Mouse (Mus musculus) CH12.LX (cell line): ENCODE measurements around the gene Gjb4. TPM values are rescaled to one million over a fixed set of nuclear protein-coding genes. Genes with fewer than 3 reads are reported as not detected.

Experiments used
- DNase-seq: peaks from one replicate; pipeline ENCODE4 v3.0.0-alpha.2; 2013; ENCODE audit errors: extremely low read depth
- H3K27ac ChIP-seq: 2 replicates; pipeline ENCODE4 v1.5.1; 2012; ENCODE audit warnings: low read depth, mild to moderate bottlenecking, control low read depth, moderate library complexity; ENCODE audit not compliant: insufficient read depth
- H3K27me3 ChIP-seq: replicated peaks from 2 replicates; pipeline ENCODE3; 2012; ENCODE audit warnings: inconsistent platforms
- H3K36me3 ChIP-seq, 2 experiments: replicated peaks in 1 of 2; 2 replicates each; pipeline versions ENCODE3 to v1.6.1; 2012; ENCODE audit warnings: inconsistent platforms in 1 of 2, low read length in 1 of 2, mild to moderate bottlenecking in 1 of 2, mixed read lengths in 1 of 2, moderate library complexity in 1 of 2; ENCODE audit not compliant: control insufficient read depth in 1 of 2, insufficient read depth in 1 of 2
- H3K4me1 ChIP-seq, 2 experiments: 2 replicates each; pipeline ENCODE4 v1.6.1; 2012; ENCODE audit warnings: inconsistent platforms in 1 of 2, moderate library complexity in 1 of 2; ENCODE audit not compliant: insufficient read depth in 2 of 2, control insufficient read depth in 1 of 2
- H3K4me2 ChIP-seq: 2 replicates; pipeline ENCODE4 v1.6.1; 2012; ENCODE audit warnings: low read depth, mild to moderate bottlenecking, control low read depth; ENCODE audit not compliant: poor library complexity, insufficient read depth, severe bottlenecking
- H3K4me3 ChIP-seq, 3 experiments: fragments of 150-350 bp in 1 of 3; sonication (generic) in 1 of 3; replicated peaks in 1 of 3; 2 replicates each; pipeline versions ENCODE3 to v1.5.1; 2011 to 2012; ENCODE audit warnings: low read depth in 2 of 3, low read length in 2 of 3, mild to moderate bottlenecking in 2 of 3, moderate library complexity in 2 of 3, control low read depth in 1 of 3, improper control_type of control experiment in 1 of 3, inconsistent platforms in 1 of 3, mixed read lengths in 1 of 3; ENCODE audit not compliant: poor library complexity in 1 of 3
- H3K79me2 ChIP-seq: replicated peaks from 2 replicates; pipeline ENCODE4 v1.6.1; 2012; ENCODE audit warnings: mild to moderate bottlenecking, moderate library complexity; ENCODE audit not compliant: control insufficient read depth, poor library complexity, insufficient read depth, severe bottlenecking; ENCODE audit errors: extremely low read depth
- H3K9ac ChIP-seq: 2 replicates; pipeline ENCODE4 v1.6.1; 2012; ENCODE audit warnings: low read depth, mild to moderate bottlenecking, control low read depth, moderate library complexity; ENCODE audit not compliant: insufficient read depth
- H3K9me3 ChIP-seq: replicated peaks from 2 replicates; pipeline ENCODE3; 2012; ENCODE audit warnings: low read length, inconsistent platforms, mixed read lengths
- BHLHE40 ChIP-seq: IDR thresholded peaks from 2 replicates; pipeline ENCODE4 v1.6.1; 2011; ENCODE audit warnings: mild to moderate bottlenecking, low read depth, low read length, improper control_type of control experiment
- CHD1 ChIP-seq: IDR thresholded peaks from 2 replicates; pipeline ENCODE4 v1.6.1; 2012; ENCODE audit warnings: low read depth, low read length, improper control_type of control experiment, inconsistent platforms
- CHD2 ChIP-seq: IDR thresholded peaks from 2 replicates; pipeline ENCODE4 v1.6.1; 2011; ENCODE audit warnings: low read length, improper control_type of control experiment
- CTCF ChIP-seq, 2 experiments: IDR thresholded peaks in 1 of 2; conservative IDR thresholded peaks in 1 of 2; 2 replicates each; pipeline ENCODE4 v1.5.1; 2011 to 2012; ENCODE audit warnings: low read depth in 2 of 2, low read length in 2 of 2, improper control_type of control experiment in 1 of 2, inconsistent platforms in 1 of 2, mild to moderate bottlenecking in 1 of 2, moderate library complexity in 1 of 2
- ELF1 ChIP-seq: IDR thresholded peaks from 2 replicates; pipeline ENCODE4 v1.6.1; 2014; ENCODE audit warnings: low read depth, mild to moderate bottlenecking, inconsistent platforms, low read length, improper control_type of control experiment
- ETS1 ChIP-seq: conservative IDR thresholded peaks from 2 replicates; pipeline ENCODE4 v1.6.1; 2012; ENCODE audit warnings: low read depth, mild to moderate bottlenecking, inconsistent platforms, low read length, improper control_type of control experiment, moderate library complexity
- GABPA ChIP-seq: IDR thresholded peaks from 2 replicates; pipeline ENCODE4 v1.6.1; 2012; ENCODE audit warnings: low read depth, low read length, improper control_type of control experiment, inconsistent platforms; ENCODE audit not compliant: insufficient replicate concordance
- HCFC1 ChIP-seq: IDR thresholded peaks from 2 replicates; pipeline ENCODE4 v1.6.1; 2012; ENCODE audit warnings: low read depth, mild to moderate bottlenecking, inconsistent platforms, low read length, improper control_type of control experiment
- IRF4 ChIP-seq: IDR thresholded peaks from 2 replicates; pipeline ENCODE4 v1.6.1; 2014; ENCODE audit warnings: low read depth, mild to moderate bottlenecking, inconsistent platforms, low read length, improper control_type of control experiment
- JUN ChIP-seq: IDR thresholded peaks from 2 replicates; pipeline ENCODE4 v1.6.1; 2011; ENCODE audit warnings: low read depth, mild to moderate bottlenecking, low read length, improper control_type of control experiment, moderate library complexity; ENCODE audit not compliant: insufficient read depth
- JUND ChIP-seq: conservative IDR thresholded peaks from 2 replicates; pipeline ENCODE4 v1.6.1; 2011; ENCODE audit warnings: low read depth, low read length, improper control_type of control experiment
- KAT2A ChIP-seq: IDR thresholded peaks from 2 replicates; pipeline ENCODE4 v1.6.1; 2012; ENCODE audit warnings: low read length, improper control_type of control experiment, inconsistent platforms; ENCODE audit not compliant: insufficient replicate concordance
- MAFK ChIP-seq: IDR thresholded peaks from 2 replicates; pipeline ENCODE4 v1.6.1; 2011; ENCODE audit warnings: low read length, improper control_type of control experiment; ENCODE audit not compliant: insufficient replicate concordance
- MAX ChIP-seq: IDR thresholded peaks from 2 replicates; pipeline ENCODE4 v1.6.1; 2011; ENCODE audit warnings: low read length, improper control_type of control experiment
- MAZ ChIP-seq: IDR thresholded peaks from 2 replicates; pipeline ENCODE4 v1.6.1; 2012; ENCODE audit warnings: low read depth, mild to moderate bottlenecking, inconsistent platforms, low read length, improper control_type of control experiment, moderate library complexity
- MXI1 ChIP-seq: IDR thresholded peaks from 2 replicates; pipeline ENCODE4 v1.6.1; 2011; ENCODE audit warnings: mild to moderate bottlenecking, low read depth, low read length, improper control_type of control experiment
- NELFE ChIP-seq: IDR thresholded peaks from 2 replicates; pipeline ENCODE4 v1.6.1; 2011; ENCODE audit warnings: low read depth, low read length, improper control_type of control experiment
- RAD21 ChIP-seq: IDR thresholded peaks from 2 replicates; pipeline ENCODE4 v1.6.1; 2011; ENCODE audit warnings: low read depth, mild to moderate bottlenecking, low read length, improper control_type of control experiment, moderate library complexity
- SMC3 ChIP-seq: IDR thresholded peaks from 2 replicates; pipeline ENCODE4 v1.6.1; 2011; ENCODE audit warnings: low read depth, low read length, improper control_type of control experiment
- TBP ChIP-seq: conservative IDR thresholded peaks from 2 replicates; pipeline ENCODE4 v1.6.1; 2011; ENCODE audit warnings: low read depth, low read length, improper control_type of control experiment
- TCF12 ChIP-seq: IDR thresholded peaks from 2 replicates; pipeline ENCODE4 v1.6.1; 2014; ENCODE audit warnings: low read depth, mild to moderate bottlenecking, inconsistent platforms, low read length, improper control_type of control experiment
- UBTF ChIP-seq: IDR thresholded peaks from 2 replicates; pipeline ENCODE4 v1.6.1; 2012; ENCODE audit warnings: low read depth, mild to moderate bottlenecking, inconsistent platforms, low read length, improper control_type of control experiment, moderate library complexity
- ZC3H11A ChIP-seq: IDR thresholded peaks from 2 replicates; pipeline ENCODE4 v1.6.1; 2012; ENCODE audit warnings: low read depth, mild to moderate bottlenecking, inconsistent platforms, low read length, improper control_type of control experiment
- ZMIZ1 ChIP-seq: IDR thresholded peaks from 2 replicates; pipeline ENCODE4 v1.6.1; 2012; ENCODE audit warnings: low read depth, mild to moderate bottlenecking, inconsistent platforms, low read length, improper control_type of control experiment
- ZNF384 ChIP-seq: IDR thresholded peaks from 2 replicates; pipeline ENCODE4 v1.6.1; 2012; ENCODE audit warnings: low read depth, low read length, improper control_type of control experiment, inconsistent platforms
- dilution Hi-C: fragments of 300-500 bp; cut with MboI; formaldehyde crosslinking; loops from 2 replicates; pipeline ENCODE4 v1.14.3; 2020; ENCODE audit warnings: low sequenced_read_pairs; ENCODE audit not compliant: extremely low pct_unique_long_range_greater_than_20kb, extremely low pct_ligation_motif_present
- in situ Hi-C: fragments of 300-500 bp; cut with MboI; formaldehyde crosslinking; loops from 3 replicates; pipeline ENCODE4 v1.14.3; 2019; ENCODE audit warnings: low sequenced_read_pairs, low pct_ligation_motif_present, low pct_unique_long_range_greater_than_20kb, mixed read lengths
- polyA plus RNA-seq: library from polyadenylated mRNA; unstranded; fragments of >175 nt; gene quantifications from 2 replicates; pipeline ENCODE4 v1.2.1, GENCODE M21; 2012; ENCODE audit warnings: low read depth; ENCODE audit not compliant: insufficient read length
- total RNA-seq, 2 experiments: library from RNA; depleted of rRNA; stranded (reverse); fragments of 300-350 nt in 1 of 2; fragments of >200 nt in 1 of 2; gene quantifications; 2 replicates each; pipeline ENCODE4 v1.2.3; 2012 to 2014

The Gjb4 gene
- total and polyA plus RNA-seq, 3 experiments: not detected

GRCm38 (mm10) chr4:127352594-127352993 lies 1.3 kb downstream of the Gjb4 start:
- in situ Hi-C loops: loop anchor here (25.0 kb wide), 1 partner anchor 1185 kb away; no protein-coding TSS in a partner anchor
- dilution Hi-C loops: no loop called here
- no peaks in the 10 kb centered on the region for H3K4me1 ChIP-seq
- no peaks in the 10 kb centered on the region for H3K36me3 ChIP-seq
- H3K27me3 ChIP-seq: no peaks in the 10 kb centered on the region
- DNase-seq: no peak
- TF ChIP-seq CHD2 (no peak), JUND (no peak), JUN (no peak), NELFE (no peak), ELF1 (no peak), BHLHE40 (no peak), RAD21 (no peak), TBP (no peak), ZNF384 (no peak), ETS1 (no peak), ZMIZ1 (no peak), MAZ (no peak), ZC3H11A (no peak), MAX (no peak)
- no peak overlapping the region for H3K9ac ChIP-seq
- H3K27ac ChIP-seq: no peak overlapping the region
- H3K79me2 ChIP-seq: no peaks in the 10 kb centered on the region
- no peak overlapping the region for H3K4me3 ChIP-seq
- peaks cover 7% of the 10 kb centered on the region for H3K9me3 ChIP-seq
- no peak overlapping the region for H3K4me2 ChIP-seq

- in situ Hi-C loops (loop anchor here (25.0 kb wide), 1 partner anchor 1188 kb away; no protein-coding TSS in a partner anchor), dilution Hi-C loops (no loop called here)
- Histone ChIP-seq H3K4me2 (no peak overlapping the region), H3K27me3 (no peaks in the 10 kb centered on the region), H3K4me3 (no peak overlapping the region), H3K9me3 (peaks cover 4% of the 10 kb centered on the region), H3K79me2 (no peaks in the 10 kb centered on the region), H3K36me3 (no peaks in the 10 kb centered on the region), H3K27ac (no peak overlapping the region), H3K9ac (no peak overlapping the region), H3K4me1 (no peaks in the 10 kb centered on the region)
- DNase-seq: no peak
- TF ChIP-seq MAFK (no peak), CTCF (conservative IDR thresholded peaks at IDR 0.05 in 1 of 2, IDR thresholded peaks at IDR 0.05 in 1 of 2; ENCODE audit: low read depth in 2 of 2, low read length in 2 of 2) (no peak), SMC3 (no peak), TCF12 (no peak), HCFC1 (no peak), ZNF384 (no peak), UBTF (no peak), KAT2A (no peak), MXI1 (no peak), CHD1 (no peak), IRF4 (no peak), GABPA (no peak)
Observed at GRCm38 (mm10) chr4:127349560-127350300, 4.2 kb downstream of the Gjb4 start.
